Mouse (Mus musculus) neutrophil, adult 5-6 weeks (primary cell): ENCODE results near the gene Tmed3. TPM values are rescaled to one million over a fixed set of nuclear protein-coding genes. Genes with fewer than 3 reads are reported as not detected.

Experiments
- ATAC-seq: fragments of 151-379, 151-347 bp; 2 replicates; pipeline ENCODE4 v1.8.0; 2017; ENCODE audit warnings: mild to moderate bottlenecking, moderate TSS enrichment; ENCODE audit not compliant: insufficient number of reproducible peaks, poor library complexity, low FRiP score, severe bottlenecking; ENCODE audit errors: extremely low read depth
- total RNA-seq: library from RNA; stranded (forward); fragments of 200-1000 nt; gene quantifications from 2 replicates; pipeline ENCODE4 v1.2.3, GENCODE M21; 2017

The Tmed3 gene
- total RNA-seq, 1 experiment from 2014 or later, result 14.2 TPM

DNA sequence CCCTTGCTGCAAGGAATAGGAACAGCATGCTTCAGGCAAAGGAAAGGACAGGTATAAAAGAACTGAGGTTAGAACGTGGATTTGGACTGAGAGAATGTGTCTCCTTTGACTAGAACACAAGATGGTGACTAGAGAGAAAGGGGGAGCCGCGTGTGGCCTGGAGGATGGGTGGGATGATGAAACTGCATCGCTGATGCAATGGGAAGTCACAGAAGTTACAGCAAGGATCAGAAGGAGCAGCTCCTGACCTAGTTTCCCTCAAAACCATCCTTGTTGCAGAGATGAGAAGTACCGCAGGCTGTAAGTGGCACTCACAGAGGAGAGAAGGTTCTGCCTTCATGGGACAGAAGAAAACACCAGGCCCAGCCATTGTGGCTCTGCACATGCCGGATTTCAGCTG lies 54.0 kb downstream of the Tmed3 start:
- no peak for ATAC-seq

Other genes with a start within 250 kb of the Tmed3 start
- gene Minar1, start 81.9 kb downstream of the Tmed3 start, total RNA-seq, result not detected in 2 replicates
- gene Ankrd34c, start 33.4 kb upstream of the Tmed3 start, total RNA-seq, result 0.23 TPM in 1 of 2 replicates, not detected in the other
- not detected in 2 replicates for gene Rasgrf1, start 204.8 kb upstream of the Tmed3 start, total RNA-seq